Mouse (Mus musculus) hindbrain, postnatal 0 days (tissue): ENCODE data around the gene Pik3cb. TPM values are rescaled to one million over a fixed set of nuclear protein-coding genes. Genes with fewer than 3 reads are reported as not detected.

ENCODE experiments used
- ATAC-seq: fragments of 200-750 bp; cut with Nextera tagmentation; 2 replicates; pipeline ENCODE4 v1.8.0; 2017; ENCODE audit warnings: mild to moderate bottlenecking, moderate TSS enrichment, moderate library complexity
- DNase-seq: peaks from one replicate; pipeline ENCODE4 v3.0.0-alpha.2; 2015; ENCODE audit warnings: low spot score
- H3K27ac ChIP-seq: fragments of 300-500 bp; sonication (generic); 2 replicates; pipeline ENCODE4 v1.5.1; 2014; ENCODE audit warnings: mild to moderate bottlenecking
- H3K27me3 ChIP-seq: fragments of 300-500 bp; sonication (generic); 2 replicates; pipeline ENCODE4 v1.6.1; 2014; ENCODE audit warnings: low read length, mixed read lengths; ENCODE audit not compliant: insufficient read depth
- H3K36me3 ChIP-seq: fragments of 300-500 bp; sonication (generic); 2 replicates; pipeline ENCODE4 v1.6.1; 2014; ENCODE audit warnings: low read length, mixed read lengths; ENCODE audit not compliant: insufficient read depth
- H3K4me1 ChIP-seq: fragments of 300-500 bp; sonication (generic); 2 replicates; pipeline ENCODE4 v1.6.1; 2014; ENCODE audit warnings: antibody characterized with exemption, low read length, mixed read lengths; ENCODE audit not compliant: insufficient read depth
- H3K4me2 ChIP-seq: fragments of 300-500 bp; sonication (generic); 2 replicates; pipeline ENCODE4 v1.6.1; 2014; ENCODE audit warnings: low read depth, mild to moderate bottlenecking, low read length, moderate library complexity, mixed read lengths
- H3K4me3 ChIP-seq: fragments of 300-500 bp; sonication (generic); 2 replicates; pipeline ENCODE4 v1.5.1; 2014; ENCODE audit warnings: low read length
- H3K9ac ChIP-seq: fragments of 300-500 bp; sonication (generic); replicated peaks from 2 replicates; pipeline ENCODE4 v1.6.1; 2014; ENCODE audit warnings: mild to moderate bottlenecking, low read length, moderate library complexity, mixed read lengths
- H3K9me3 ChIP-seq: fragments of 300-500 bp; sonication (generic); 2 replicates; pipeline ENCODE4 v1.6.1; 2016; ENCODE audit warnings: low read length, mixed read lengths
- CTCF ChIP-seq: IDR thresholded peaks from 2 replicates; pipeline ENCODE4 v1.5.1; 2016; ENCODE audit warnings: antibody characterized with exemption, control low read depth, low read depth
- WGBS: fragments of 180-500 bp; shearing (Covaris S2); extraction: QIAGEN DNeasy Blood & Tissue Kit; methylation state at CpG from one replicate; pipeline ENCODE4 v1.1.7; 2014; 5-methylcytosine and 5-hydroxymethylcytosine counted together
- polyA plus RNA-seq: library from polyadenylated mRNA; unstranded; fragments of >200 nt; fragmentation: Nextera tagmentation; extraction: Ambion mirVana; gene quantifications from 2 replicates; pipeline ENCODE4 v1.2.1, GENCODE M21; 2015
- total RNA-seq: library from RNA; depleted of rRNA; stranded (reverse); fragments of >200 nt; gene quantifications from 2 replicates; pipeline ENCODE4 v1.2.3, GENCODE M21; 2014

Pik3cb gene
- total and polyA plus RNA-seq, 2 experiments from 2014 or later, result 3.5 to 4.9 TPM

DNA sequence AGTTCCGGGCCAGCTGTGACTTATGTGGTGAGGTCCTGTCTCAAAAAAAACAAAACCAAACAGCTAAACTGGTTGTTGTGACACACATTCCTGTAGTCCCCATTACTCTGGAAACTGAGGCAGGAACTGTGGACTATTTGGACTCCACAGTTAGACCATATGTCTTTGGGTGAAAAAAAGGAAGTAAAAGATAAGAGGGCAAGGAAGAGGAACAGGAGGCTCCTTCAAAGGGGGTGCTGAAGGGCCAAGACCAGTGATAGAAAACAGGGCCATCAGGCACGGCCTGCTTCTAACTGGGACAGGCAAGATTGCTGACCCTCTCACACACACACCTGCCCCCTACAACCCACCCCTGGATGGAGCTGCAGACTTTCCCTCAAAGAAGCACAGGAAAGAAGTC is 22.4 kb upstream of the Pik3cb start:
- Histone ChIP-seq H3K4me1 (no peaks in the 10 kb centered on the region), H3K9me3 (no peaks in the 10 kb centered on the region), H3K27me3 (no peaks in the 10 kb centered on the region), H3K27ac (no peak overlapping the region), H3K36me3 (no peaks in the 10 kb centered on the region), H3K9ac (no peak overlapping the region), H3K4me2 (no peak overlapping the region), H3K4me3 (no peak overlapping the region)
- no peak for TF ChIP-seq CTCF
- DNase-seq (no peak), ATAC-seq (no peak)
- WGBS, result 94% methylated on average over 2 of the region's 2 CpGs

DNA sequence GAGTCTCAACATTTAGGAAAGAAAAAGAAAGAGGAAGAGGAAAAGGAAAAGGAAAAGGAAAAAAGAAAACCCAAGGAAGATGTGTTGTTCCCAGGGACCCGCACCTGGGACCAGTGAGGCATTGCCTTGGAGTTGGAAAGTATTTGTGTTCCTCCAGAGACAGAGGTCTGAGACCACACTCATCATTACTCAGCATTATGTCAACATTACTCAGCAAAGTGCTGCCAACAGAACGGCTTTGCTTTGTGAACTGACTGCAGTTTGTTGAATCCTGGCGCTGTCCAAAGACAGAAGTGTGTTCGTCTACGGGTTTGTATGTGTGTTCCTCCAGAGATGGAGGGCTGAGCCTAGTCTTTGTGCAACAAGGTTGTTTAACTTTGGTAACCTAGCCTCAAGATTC is 20.4 kb upstream of the Pik3cb start:
- H3K4me3 ChIP-seq, result no peak overlapping the region
- no peak overlapping the region for H3K27ac ChIP-seq
- TF ChIP-seq CTCF, result no peak
- no peak overlapping the region for H3K9ac ChIP-seq
- H3K27me3 ChIP-seq, result no peaks in the 10 kb centered on the region
- ATAC-seq, result no peak
- H3K36me3 ChIP-seq, result no peaks in the 10 kb centered on the region
- 94% methylated on average over 5 of the region's 5 CpGs for WGBS
- no peak for DNase-seq
- H3K9me3 ChIP-seq, result no peaks in the 10 kb centered on the region
- no peaks in the 10 kb centered on the region for H3K4me1 ChIP-seq
- no peak overlapping the region for H3K4me2 ChIP-seq

DNA sequence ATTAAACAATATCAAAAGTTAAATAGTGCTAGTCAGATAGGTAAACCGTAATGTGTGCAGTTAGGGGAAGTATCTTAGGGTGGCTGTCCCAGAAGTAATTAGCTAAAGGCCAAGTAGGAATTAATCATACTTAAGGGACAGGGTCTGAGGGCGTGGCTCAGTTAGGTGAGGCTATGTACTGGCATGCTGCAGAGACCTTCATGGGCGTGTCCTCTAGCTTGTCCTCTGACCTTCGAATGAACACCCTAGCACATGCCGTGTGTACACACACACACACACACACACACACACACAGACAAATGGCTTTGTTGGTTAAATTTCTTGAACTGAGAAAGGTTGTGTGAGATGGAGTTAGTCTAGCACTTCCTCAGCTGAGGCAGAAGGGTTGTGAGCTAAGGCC is 19.5 kb upstream of the Pik3cb start:
- Histone ChIP-seq H3K27me3 (no peaks in the 10 kb centered on the region), H3K9ac (no peak overlapping the region), H3K36me3 (no peaks in the 10 kb centered on the region), H3K27ac (no peak overlapping the region), H3K4me1 (no peaks in the 10 kb centered on the region), H3K4me2 (no peak overlapping the region), H3K4me3 (no peak overlapping the region), H3K9me3 (no peaks in the 10 kb centered on the region)
- WGBS, result 89% methylated on average over 5 of the region's 5 CpGs
- ATAC-seq (no peak), DNase-seq (no peak)
- no peak for TF ChIP-seq CTCF

GRCm38 (mm10) chr9:99158708-99159107 is 18.3 kb upstream of the Pik3cb start:
- no peak for TF ChIP-seq CTCF

DNA sequence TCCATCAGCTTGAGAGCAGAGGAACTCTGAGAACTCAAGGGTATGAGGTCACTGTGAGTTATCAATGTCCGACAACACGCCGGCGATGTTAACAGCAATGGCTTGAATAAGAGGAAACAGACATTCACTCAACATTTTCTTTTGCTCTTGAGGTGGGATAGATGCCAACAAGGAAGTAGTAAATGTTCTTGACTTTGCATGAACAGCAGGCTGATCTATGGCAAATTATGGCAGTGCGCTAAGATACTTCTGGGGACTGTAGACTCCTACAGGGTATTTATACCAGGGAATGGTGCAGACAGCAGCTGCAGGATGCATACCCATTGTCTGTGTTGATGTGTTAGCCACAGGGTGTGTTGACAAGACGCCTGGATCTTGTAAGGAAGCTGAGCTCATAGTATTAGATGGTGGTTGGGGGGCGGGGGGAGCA is 17.8 kb upstream of the Pik3cb start:
- H3K27ac ChIP-seq, result no peak overlapping the region
- TF ChIP-seq CTCF, result no peak
- H3K4me1 ChIP-seq, result peaks cover 4% of the 10 kb centered on the region; the same call in 1 of the 2 replicates
- WGBS, result 66% methylated on average over 7 of the region's 7 CpGs
- ATAC-seq, result no peak
- DNase-seq, result no peak
- no peak overlapping the region for H3K9ac ChIP-seq
- H3K4me2 ChIP-seq, result no peak overlapping the region
- H3K36me3 ChIP-seq, result no peaks in the 10 kb centered on the region
- no peak overlapping the region for H3K4me3 ChIP-seq
- H3K9me3 ChIP-seq, result no peaks in the 10 kb centered on the region
- H3K27me3 ChIP-seq, result no peaks in the 10 kb centered on the region

More at GRCm38 (mm10) chr9:99158708-99159107, 18.3 kb upstream of the Pik3cb start:
- Histone ChIP-seq H3K27me3 (no peaks in the 10 kb centered on the region), H3K4me2 (no peak overlapping the region), H3K4me1 (peaks cover under 1% of the 10 kb centered on the region; the same call in 1 of the 2 replicates), H3K9ac (no peak overlapping the region), H3K27ac (no peak overlapping the region), H3K36me3 (no peaks in the 10 kb centered on the region), H3K4me3 (no peak overlapping the region), H3K9me3 (no peaks in the 10 kb centered on the region)
- 85% methylated on average over 6 of the region's 6 CpGs for WGBS
- DNase-seq (no peak), ATAC-seq (no peak)

DNA sequence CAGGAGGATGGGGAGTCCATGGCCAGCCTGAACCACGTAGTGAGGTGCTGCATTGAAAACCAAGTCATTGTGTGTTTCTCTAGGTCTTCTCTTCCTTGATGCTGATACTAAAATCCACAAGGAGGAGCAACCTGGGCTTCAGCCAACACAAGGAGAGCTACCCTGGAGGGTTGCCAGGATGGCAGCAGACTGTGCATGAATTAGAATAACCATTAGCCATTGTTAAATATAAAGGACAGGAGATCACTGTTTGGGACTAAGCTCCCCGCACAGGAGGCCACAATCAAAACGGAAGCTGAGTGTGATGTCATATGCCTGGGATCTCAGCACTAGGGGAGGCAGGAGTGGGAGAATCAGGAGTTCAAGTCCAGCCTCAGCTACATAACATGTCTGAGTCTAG is 13.2 kb upstream of the Pik3cb start:
- WGBS, result 17% methylated on average over 3 of the region's 3 CpGs
- Histone ChIP-seq H3K9ac (no peak overlapping the region), H3K27me3 (no peaks in the 10 kb centered on the region), H3K9me3 (no peaks in the 10 kb centered on the region), H3K4me3 (no peak overlapping the region), H3K36me3 (no peaks in the 10 kb centered on the region), H3K4me2 (no peak overlapping the region), H3K4me1 (peaks cover 4% of the 10 kb centered on the region; the same call in 1 of the 2 replicates), H3K27ac (no peak overlapping the region)
- TF ChIP-seq CTCF, result peak; percentile 29
- DNase-seq (peak; percentile 72), ATAC-seq (no peak)

- Histone ChIP-seq H3K27ac (no peak overlapping the region), H3K36me3 (no peaks in the 10 kb centered on the region), H3K4me1 (peaks cover 4% of the 10 kb centered on the region; the same call in 1 of the 2 replicates), H3K4me3 (no peak overlapping the region), H3K9ac (no peak overlapping the region), H3K27me3 (no peaks in the 10 kb centered on the region), H3K9me3 (no peaks in the 10 kb centered on the region), H3K4me2 (no peak overlapping the region)
- WGBS, result 26% methylated on average over 9 of the region's 9 CpGs
- no peak for TF ChIP-seq CTCF
- DNase-seq (no peak), ATAC-seq (no peak)
These were observed 12.5 kb upstream of the Pik3cb start for GRCm38 (mm10) chr9:99152699-99153490.
